Mouse (Mus musculus): Measurements from ENCODE around the gene Rcn3.

DNA sequence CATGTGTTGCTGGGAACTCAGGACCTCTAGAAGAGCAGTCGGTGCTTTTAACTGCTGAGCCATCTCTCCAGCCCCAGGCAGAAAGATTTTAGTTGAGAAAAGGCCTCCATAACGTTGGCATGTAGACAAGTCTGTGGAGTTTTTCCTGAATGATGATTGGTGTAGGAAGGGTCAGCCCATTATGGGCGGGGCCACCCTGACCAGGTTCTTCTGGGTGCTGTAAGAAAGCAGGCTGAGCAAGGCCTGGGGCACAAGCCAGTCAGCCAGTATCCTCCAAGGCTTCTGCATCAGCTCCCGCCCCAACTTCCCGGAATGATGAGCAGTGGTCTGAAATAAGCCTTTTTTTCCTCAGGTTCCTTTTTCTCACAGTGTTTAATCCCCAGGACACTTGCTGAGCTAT, 11.0 kb downstream of the Rcn3 start:
- TF ChIP-seq USF1 (IDR thresholded peaks at IDR 0.05; ENCODE audit: low read depth, low read length) (no peak), MAZ (IDR thresholded peaks at IDR 0.05; ENCODE audit: low read depth, low read length) (no peak), CTCF (conservative IDR thresholded peaks at IDR 0.05 in 1 of 2, IDR thresholded peaks at IDR 0.05 in 1 of 2; ENCODE audit: low read depth in 2 of 2, low read length in 2 of 2) (no peak)

Data from CH12.LX (cell line).